Mouse (Mus musculus) heart, embryonic 16.5 days (tissue): ENCODE measurements at regions not wholly inside any gene's neighbourhood (a gene's known extent, or its start where the extent isn't known, plus 50 kb on each side); places are given as distances from the start of the nearest gene placed in this dataset.

ENCODE experiments used
- ATAC-seq: fragments of 200-750 bp; cut with Nextera tagmentation; replicated peaks from 2 replicates; pipeline ENCODE4 v1.8.0; 2017; ENCODE audit warnings: moderate number of reproducible peaks; ENCODE audit not compliant: insufficient read depth, low FRiP score; ENCODE audit errors: extremely low read depth
- H3K27ac ChIP-seq: fragments of 300-500 bp; sonication (generic); 2 replicates; pipeline ENCODE4 v1.5.1; 2014; ENCODE audit warnings: mild to moderate bottlenecking, low read length, control low read depth, moderate library complexity
- H3K27me3 ChIP-seq: fragments of 300-500 bp; sonication (generic); 2 replicates; pipeline ENCODE4 v1.6.1; 2014; ENCODE audit warnings: low read length, mixed read lengths; ENCODE audit not compliant: control insufficient read depth, insufficient read depth
- H3K36me3 ChIP-seq: fragments of 300-500 bp; sonication (generic); 2 replicates; pipeline ENCODE4 v1.6.1; 2014; ENCODE audit not compliant: control insufficient read depth, insufficient read depth
- H3K4me1 ChIP-seq: fragments of 300-500 bp; sonication (generic); 2 replicates; pipeline ENCODE4 v1.6.1; 2014; ENCODE audit warnings: low read length, mixed read lengths; ENCODE audit not compliant: control insufficient read depth, insufficient read depth
- H3K4me2 ChIP-seq: fragments of 300-500 bp; sonication (generic); 2 replicates; pipeline ENCODE4 v1.6.1; 2014; ENCODE audit warnings: low read depth, mild to moderate bottlenecking, control low read depth, low read length
- H3K4me3 ChIP-seq: fragments of 300-500 bp; sonication (generic); 2 replicates; pipeline ENCODE4 v1.5.1; 2014; ENCODE audit warnings: mild to moderate bottlenecking, control low read depth, low read length
- H3K9ac ChIP-seq: fragments of 300-500 bp; sonication (generic); 2 replicates; pipeline ENCODE4 v1.6.1; 2014; ENCODE audit warnings: low read length, control low read depth
- H3K9me3 ChIP-seq: fragments of 300-500 bp; sonication (generic); replicated peaks from 2 replicates; pipeline ENCODE4 v1.6.1; 2016; ENCODE audit warnings: low read length; ENCODE audit not compliant: control insufficient read depth
- WGBS: fragments of 180-500 bp; shearing (Covaris S2); extraction: QIAGEN DNeasy Blood & Tissue Kit; methylation state at CpG from one replicate; pipeline ENCODE4 v1.1.7; 2014; 5-methylcytosine and 5-hydroxymethylcytosine counted together

- no peak for ATAC-seq
These were observed 234.5 kb downstream of the Uaca start for GRCm38 (mm10) chr9:61028775-61029401.

GRCm38 (mm10) chr9:61031699-61032447 lies 237.5 kb downstream of the Uaca start:
- Histone ChIP-seq H3K4me1 (no peaks in the 10 kb centered on the region; the same call in 1 of the 2 replicates), H3K9me3 (no peaks in the 10 kb centered on the region), H3K9ac (no peak overlapping the region), H3K27ac (peak overlapping the region; percentile 6), H3K36me3 (no peaks in the 10 kb centered on the region), H3K27me3 (peaks cover 33% of the 10 kb centered on the region), H3K4me3 (no peak overlapping the region), H3K4me2 (peak overlapping the region; percentile 30; the same call in 1 of the 2 replicates)
- 0 out of 2 replicates have a peak, but pooled peaks have one; percentile 33 for ATAC-seq
- 57% methylated on average over 25 of the region's 26 CpGs for WGBS

More at GRCm38 (mm10) chr9:61028775-61029401, 234.5 kb downstream of the Uaca start:
- H3K27ac ChIP-seq: no peak overlapping the region
- no peaks in the 10 kb centered on the region for H3K9me3 ChIP-seq
- no peaks in the 10 kb centered on the region for H3K36me3 ChIP-seq
- peaks cover 43% of the 10 kb centered on the region for H3K27me3 ChIP-seq
- H3K4me3 ChIP-seq: no peak overlapping the region
- no peak overlapping the region for H3K4me2 ChIP-seq
- H3K4me1 ChIP-seq: no peaks in the 10 kb centered on the region; the same call in 1 of the 2 replicates
- H3K9ac ChIP-seq: no peak overlapping the region
- 72% methylated on average over 12 of the region's 12 CpGs for WGBS

GRCm38 (mm10) chr9:61032448-61033433 lies 238.4 kb downstream of the Uaca start:
- no peaks in the 10 kb centered on the region; the same call in 1 of the 2 replicates for H3K4me1 ChIP-seq
- no peak for ATAC-seq
- WGBS: 67% methylated on average over 23 of the region's 23 CpGs

GRCm38 (mm10) chr9:61033593-61033992 lies 239.3 kb downstream of the Uaca start:
- 53% methylated on average over 9 of the region's 9 CpGs for WGBS
- no peaks in the 10 kb centered on the region for H3K9me3 ChIP-seq
- peaks cover 26% of the 10 kb centered on the region for H3K27me3 ChIP-seq
- H3K4me1 ChIP-seq: no peaks in the 10 kb centered on the region; the same call in 1 of the 2 replicates
- no peak overlapping the region for H3K4me2 ChIP-seq
- no peak overlapping the region for H3K27ac ChIP-seq
- H3K4me3 ChIP-seq: no peak overlapping the region
- H3K9ac ChIP-seq: no peak overlapping the region
- ATAC-seq: peak; percentile 23; the same call in 1 of the 2 replicates
- H3K36me3 ChIP-seq: no peaks in the 10 kb centered on the region

More at GRCm38 (mm10) chr9:61032448-61033433, 238.4 kb downstream of the Uaca start:
- Histone ChIP-seq H3K9me3 (no peaks in the 10 kb centered on the region), H3K4me3 (no peak overlapping the region), H3K4me2 (no peak overlapping the region), H3K27me3 (peaks cover 28% of the 10 kb centered on the region), H3K27ac (peak overlapping the region; percentile 23; the same call in 1 of the 2 replicates), H3K36me3 (no peaks in the 10 kb centered on the region), H3K9ac (no peak overlapping the region)

- H3K27ac ChIP-seq: no peak overlapping the region
- WGBS: 66% methylated on average over 2 of the region's 2 CpGs
- peaks cover 26% of the 10 kb centered on the region for H3K27me3 ChIP-seq
- ATAC-seq: no peak
- H3K36me3 ChIP-seq: no peaks in the 10 kb centered on the region
- H3K4me3 ChIP-seq: no peak overlapping the region
- 0 out of 2 replicates have a peak, but pooled peaks cover 3% of the 10 kb centered on the region for H3K9me3 ChIP-seq
- 0 out of 2 replicates have a peak, but pooled peaks cover 1% of the 10 kb centered on the region for H3K4me1 ChIP-seq
- no peak overlapping the region for H3K9ac ChIP-seq
- H3K4me2 ChIP-seq: no peak overlapping the region
These were observed 247.7 kb downstream of the Uaca start for GRCm38 (mm10) chr9:61042063-61042462.

- peaks cover 18% of the 10 kb centered on the region for H3K27me3 ChIP-seq
- H3K9me3 ChIP-seq: 0 out of 2 replicates have a peak, but pooled peaks cover 3% of the 10 kb centered on the region
- H3K4me2 ChIP-seq: no peak overlapping the region
- no peak overlapping the region for H3K27ac ChIP-seq
- no peak for ATAC-seq
- WGBS: 83% methylated on average over 14 of the region's 14 CpGs
- 0 out of 2 replicates have a peak, but pooled peaks cover 2% of the 10 kb centered on the region for H3K4me1 ChIP-seq
- no peaks in the 10 kb centered on the region for H3K36me3 ChIP-seq
- no peak overlapping the region for H3K9ac ChIP-seq
- no peak overlapping the region for H3K4me3 ChIP-seq
These were observed 250.6 kb downstream of the Uaca start for GRCm38 (mm10) chr9:61044983-61045382.

GRCm38 (mm10) chr9:61046517-61046916 lies 252.2 kb downstream of the Uaca start:
- H3K36me3 ChIP-seq: no peaks in the 10 kb centered on the region
- H3K9me3 ChIP-seq: peaks cover 9% of the 10 kb centered on the region; the same call in 1 of the 2 replicates
- H3K27me3 ChIP-seq: peaks cover 16% of the 10 kb centered on the region
- 20% methylated on average over 7 of the region's 7 CpGs for WGBS
- H3K4me3 ChIP-seq: no peak overlapping the region
- H3K4me2 ChIP-seq: no peak overlapping the region
- no peak overlapping the region for H3K27ac ChIP-seq
- H3K9ac ChIP-seq: no peak overlapping the region
- ATAC-seq: no peak
- H3K4me1 ChIP-seq: 0 out of 2 replicates have a peak, but pooled peaks cover 2% of the 10 kb centered on the region

- H3K4me1 ChIP-seq: 0 out of 2 replicates have a peak, but pooled peaks cover 2% of the 10 kb centered on the region
- H3K9me3 ChIP-seq: peaks cover 10% of the 10 kb centered on the region; the same call in 1 of the 2 replicates
- peaks cover 16% of the 10 kb centered on the region for H3K27me3 ChIP-seq
- H3K9ac ChIP-seq: no peak overlapping the region
- ATAC-seq: peak; percentile 32; the same call in 1 of the 2 replicates
- WGBS: 42% methylated on average over 11 of the region's 11 CpGs
- no peak overlapping the region for H3K4me3 ChIP-seq
- H3K4me2 ChIP-seq: no peak overlapping the region
- no peaks in the 10 kb centered on the region for H3K36me3 ChIP-seq
- H3K27ac ChIP-seq: no peak overlapping the region
These were observed 252.9 kb downstream of the Uaca start for GRCm38 (mm10) chr9:61047289-61047688.
